Mouse (Mus musculus): ENCODE data around the gene Insrr.
A peak's percentile ranks its signal among the peaks of the same experiment; 100 is the strongest.
"Not testable (repeated sequence)": the region's sequence is repeated elsewhere in the genome, so short reads cannot be mapped to it uniquely, and the experiment has no call there.

Insrr gene

GRCm38 (mm10) chr3:87779086-87779485, 17.7 kb upstream of the Insrr start:
- DNase-seq, result peak; percentile 46

GRCm38 (mm10) chr3:87783282-87784023, 13.3 kb upstream of the Insrr start:
- no peak for DNase-seq

GRCm38 (mm10) chr3:87785156-87785555, 11.6 kb upstream of the Insrr start:
- no peak for DNase-seq

GRCm38 (mm10) chr3:87785626-87786214, 11.0 kb upstream of the Insrr start:
- DNase-seq, result no peak

- no peak for DNase-seq
Measured at GRCm38 (mm10) chr3:87789248-87789647, 7.5 kb upstream of the Insrr start.

- no peak for DNase-seq
Measured at GRCm38 (mm10) chr3:87789768-87790167, 7.0 kb upstream of the Insrr start.

- DNase-seq, result peak; percentile 68
Measured at GRCm38 (mm10) chr3:87794922-87795325, 1.8 kb upstream of the Insrr start, which contains the start of gene Ntrk1. Gene Ntrk1, minus strand, starts transcription at chr3:87795162.

- peak; percentile 78 for DNase-seq
Measured at GRCm38 (mm10) chr3:87795336-87796277, 1.1 kb upstream of the Insrr start.

- DNase-seq, result no peak
Measured at GRCm38 (mm10) chr3:87801681-87802080, 4.9 kb downstream of the Insrr start.

- no peak for DNase-seq
Measured at GRCm38 (mm10) chr3:87804038-87804677, 7.4 kb downstream of the Insrr start.

GRCm38 (mm10) chr3:87809322-87809962, 12.7 kb downstream of the Insrr start:
- peak; percentile 50 for DNase-seq

GRCm38 (mm10) chr3:87811297-87811696, 14.5 kb downstream of the Insrr start:
- no peak for DNase-seq

- no peak for DNase-seq
Measured at GRCm38 (mm10) chr3:87812413-87812812, 15.7 kb downstream of the Insrr start.

- no peak for DNase-seq
Measured at GRCm38 (mm10) chr3:87812873-87813272, 16.1 kb downstream of the Insrr start.

- no peak for DNase-seq
Measured at GRCm38 (mm10) chr3:87816166-87816565, 19.4 kb downstream of the Insrr start.

GRCm38 (mm10) chr3:87816646-87817093, 19.9 kb downstream of the Insrr start:
- DNase-seq, result peak; percentile 90

- DNase-seq, result peak; percentile 82
Measured at GRCm38 (mm10) chr3:87818226-87818625, 21.5 kb downstream of the Insrr start.

GRCm38 (mm10) chr3:87824206-87824605, 27.5 kb downstream of the Insrr start, which contains the start of gene Pear1:
Gene Pear1, minus strand, starts transcription at chr3:87824306.
- DNase-seq, result not testable (repeated sequence)

GRCm38 (mm10) chr3:87828435-87828834, 31.7 kb downstream of the Insrr start:
- no peak for DNase-seq

GRCm38 (mm10) chr3:87829025-87829424, 32.3 kb downstream of the Insrr start:
- DNase-seq, result no peak

GRCm38 (mm10) chr3:87832109-87832859, 35.5 kb downstream of the Insrr start:
- DNase-seq, result no peak

Measured in retina, postnatal 1 day (tissue).